Mouse (Mus musculus): ENCODE measurements around the gene Kirrel3. TPM values are rescaled to one million over a fixed set of nuclear protein-coding genes. Genes with fewer than 3 reads are reported as not detected.

Gene Kirrel3
- polyA plus RNA-seq, 1 experiment from 2014 or later: 0.23 TPM

GRCm38 (mm10) chr9:34837700-34838462, 352.2 kb downstream of the Kirrel3 start:
- WGBS (ENCODE audit: insufficient replicate concordance): 41% methylated on average over 10 of the region's 10 CpGs
- no peak for DNase-seq

GRCm38 (mm10) chr9:34843275-34843965, 357.7 kb downstream of the Kirrel3 start:
- no peaks in the 10 kb centered on the region for H3K9me3 ChIP-seq (replicated peaks)
- H3K4me3 ChIP-seq (replicated peaks): no peak overlapping the region
- no peak overlapping the region for H3K9ac ChIP-seq
- no peak overlapping the region for H3K27ac ChIP-seq
- H3K4me2 ChIP-seq: no peak overlapping the region
- 56% methylated on average over 10 of the region's 10 CpGs for WGBS (ENCODE audit: insufficient replicate concordance)
- DNase-seq (no peak), ATAC-seq (ENCODE audit: low read depth) (no peak)
- H3K36me3 ChIP-seq: no peaks in the 10 kb centered on the region
- H3K27me3 ChIP-seq: no peaks in the 10 kb centered on the region
- no peaks in the 10 kb centered on the region for H3K4me1 ChIP-seq (replicated peaks)

More at GRCm38 (mm10) chr9:34837700-34838462, 352.2 kb downstream of the Kirrel3 start:
- no peaks in the 10 kb centered on the region for H3K9me3 ChIP-seq (replicated peaks)
- no peaks in the 10 kb centered on the region for H3K27me3 ChIP-seq
- ATAC-seq (ENCODE audit: low read depth): no peak
- no peak overlapping the region for H3K27ac ChIP-seq
- H3K4me1 ChIP-seq (replicated peaks): no peaks in the 10 kb centered on the region
- H3K4me2 ChIP-seq: no peak overlapping the region
- no peak overlapping the region for H3K4me3 ChIP-seq (replicated peaks)
- no peak overlapping the region for H3K9ac ChIP-seq
- H3K36me3 ChIP-seq: no peaks in the 10 kb centered on the region

DNA sequence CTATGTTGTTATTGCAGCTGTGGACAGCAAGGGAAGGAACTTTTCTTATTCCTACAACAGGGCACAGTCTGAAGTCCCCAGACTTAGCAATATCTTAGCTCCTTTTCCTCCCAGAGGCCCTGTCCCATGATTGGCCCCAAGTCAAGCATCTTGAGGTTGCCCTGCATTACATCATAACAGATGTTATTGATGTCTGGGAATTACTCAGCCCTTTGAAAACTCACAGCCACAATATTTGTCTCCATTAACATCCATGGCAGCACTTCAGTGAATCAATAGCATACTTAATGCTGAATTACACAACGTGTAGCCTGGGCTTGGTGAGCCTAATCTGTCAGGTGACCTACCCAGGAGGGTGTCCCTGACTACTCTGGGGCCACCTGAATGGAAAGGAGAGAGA, 360.7 kb downstream of the Kirrel3 start:
- H3K4me3 ChIP-seq (replicated peaks): no peak overlapping the region
- no peak overlapping the region for H3K9ac ChIP-seq
- H3K27me3 ChIP-seq: no peaks in the 10 kb centered on the region
- DNase-seq (no peak), ATAC-seq (ENCODE audit: low read depth) (no peak)
- H3K4me1 ChIP-seq (replicated peaks): no peaks in the 10 kb centered on the region
- WGBS (ENCODE audit: insufficient replicate concordance): 21% methylated on average over 1 of the region's 1 CpGs
- H3K9me3 ChIP-seq (replicated peaks): no peaks in the 10 kb centered on the region
- H3K4me2 ChIP-seq: no peak overlapping the region
- H3K27ac ChIP-seq: no peak overlapping the region
- H3K36me3 ChIP-seq: no peaks in the 10 kb centered on the region

DNA sequence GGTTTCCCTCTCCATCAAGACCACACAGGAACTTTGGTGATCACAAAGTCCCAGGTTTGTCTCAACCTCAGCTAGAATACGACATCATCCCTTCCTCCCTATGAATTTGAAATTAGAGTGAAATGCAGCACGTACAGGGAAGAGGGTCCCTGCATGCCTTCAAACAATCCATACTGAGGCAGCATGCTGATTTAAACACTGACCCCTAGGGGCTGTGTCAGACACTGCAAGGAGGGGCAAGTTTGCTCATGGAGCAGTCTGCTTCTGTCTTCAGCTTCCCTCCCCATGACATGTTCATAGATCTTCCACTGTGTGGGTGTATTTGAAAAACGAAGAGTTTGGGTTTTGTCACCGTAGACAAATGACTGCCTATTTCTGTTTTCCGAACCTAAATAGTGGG, 362.0 kb downstream of the Kirrel3 start:
- Histone ChIP-seq H3K9ac (no peak overlapping the region), H3K4me2 (no peak overlapping the region), H3K4me1 (replicated peaks) (no peaks in the 10 kb centered on the region), H3K27me3 (no peaks in the 10 kb centered on the region), H3K36me3 (no peaks in the 10 kb centered on the region), H3K27ac (no peak overlapping the region), H3K9me3 (replicated peaks) (no peaks in the 10 kb centered on the region), H3K4me3 (replicated peaks) (no peak overlapping the region)
- WGBS (ENCODE audit: insufficient replicate concordance): 40% methylated on average over 5 of the region's 5 CpGs
- DNase-seq (no peak), ATAC-seq (ENCODE audit: low read depth) (no peak)

DNA sequence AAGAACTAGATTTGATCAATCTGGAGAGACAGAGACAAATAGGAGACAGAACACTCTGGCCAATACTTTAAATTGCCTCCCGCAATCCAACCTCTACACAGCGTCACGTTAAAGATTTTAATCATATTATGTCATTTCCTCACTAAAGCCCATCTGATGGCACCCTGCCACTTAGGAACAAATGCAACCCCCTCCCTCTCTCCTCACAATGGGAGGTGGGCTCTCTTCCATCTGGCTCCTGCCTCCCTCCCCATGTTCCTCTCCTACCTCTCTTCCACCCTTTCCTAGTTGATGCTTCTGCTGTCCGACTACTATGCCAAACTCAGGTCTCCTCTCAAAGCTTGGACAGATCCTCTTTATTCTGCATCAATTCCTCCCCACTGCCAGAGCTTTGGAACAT, 365.4 kb downstream of the Kirrel3 start:
- Histone ChIP-seq H3K27me3 (no peaks in the 10 kb centered on the region), H3K4me2 (no peak overlapping the region), H3K9ac (no peak overlapping the region), H3K9me3 (replicated peaks) (no peaks in the 10 kb centered on the region), H3K36me3 (no peaks in the 10 kb centered on the region), H3K4me1 (replicated peaks) (no peaks in the 10 kb centered on the region), H3K27ac (no peak overlapping the region), H3K4me3 (replicated peaks) (no peak overlapping the region)
- DNase-seq (no peak), ATAC-seq (ENCODE audit: low read depth) (no peak)
- 69% methylated on average over 4 of the region's 4 CpGs for whole genome bisulfite sequencing (ENCODE audit: insufficient replicate concordance)

DNA sequence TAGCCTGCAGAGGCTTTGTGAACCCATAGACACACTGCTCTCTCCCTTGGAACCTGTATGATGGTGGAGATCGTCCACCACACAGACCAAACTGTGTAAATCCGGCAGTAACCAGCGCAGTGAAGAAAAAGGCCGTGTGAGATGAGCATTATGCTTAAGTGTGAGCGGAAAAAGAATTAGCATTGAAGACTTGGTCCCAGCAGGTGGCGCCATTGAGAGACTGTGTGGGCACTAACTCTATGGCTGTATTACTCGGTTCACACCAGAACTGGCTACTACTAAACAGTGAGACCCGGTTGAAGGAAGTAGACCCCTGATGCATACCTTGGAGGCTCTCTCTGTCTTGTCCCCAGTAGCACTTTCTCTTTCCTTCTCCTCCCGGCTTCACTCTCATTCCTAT, 371.9 kb downstream of the Kirrel3 start:
- no peak overlapping the region for H3K4me2 ChIP-seq
- ATAC-seq (ENCODE audit: low read depth): no peak
- no peaks in the 10 kb centered on the region for H3K4me1 ChIP-seq (replicated peaks)
- H3K27ac ChIP-seq: no peak overlapping the region
- WGBS (ENCODE audit: insufficient replicate concordance): 50% methylated on average over 9 of the region's 9 CpGs
- no peaks in the 10 kb centered on the region for H3K27me3 ChIP-seq
- no peaks in the 10 kb centered on the region for H3K9me3 ChIP-seq (replicated peaks)
- H3K4me3 ChIP-seq (replicated peaks): no peak overlapping the region
- DNase-seq: no peak
- H3K9ac ChIP-seq: no peak overlapping the region
- H3K36me3 ChIP-seq: no peaks in the 10 kb centered on the region

- ATAC-seq (ENCODE audit: low read depth) (no peak), DNase-seq (no peak)
- H3K9me3 ChIP-seq (replicated peaks): no peaks in the 10 kb centered on the region
- H3K4me1 ChIP-seq (replicated peaks): no peaks in the 10 kb centered on the region
- no peak overlapping the region for H3K4me2 ChIP-seq
- no peaks in the 10 kb centered on the region for H3K36me3 ChIP-seq
- H3K27me3 ChIP-seq: no peaks in the 10 kb centered on the region
- WGBS (ENCODE audit: insufficient replicate concordance): 75% methylated on average over 10 of the region's 10 CpGs
- H3K9ac ChIP-seq: no peak overlapping the region
- no peak overlapping the region for H3K27ac ChIP-seq
- H3K4me3 ChIP-seq (replicated peaks): no peak overlapping the region
These were observed 372.4 kb downstream of the Kirrel3 start for GRCm38 (mm10) chr9:34858071-34858470.

- Histone ChIP-seq H3K4me3 (replicated peaks) (no peak overlapping the region), H3K9ac (no peak overlapping the region), H3K27ac (no peak overlapping the region), H3K27me3 (no peaks in the 10 kb centered on the region), H3K4me2 (no peak overlapping the region), H3K4me1 (replicated peaks) (no peaks in the 10 kb centered on the region), H3K36me3 (no peaks in the 10 kb centered on the region), H3K9me3 (replicated peaks) (no peaks in the 10 kb centered on the region)
- no peak for ATAC-seq (ENCODE audit: low read depth)
- WGBS (ENCODE audit: insufficient replicate concordance): 27% methylated on average over 4 of the region's 4 CpGs
- no peak for DNase-seq
These were observed 375.2 kb downstream of the Kirrel3 start for GRCm38 (mm10) chr9:34860934-34861333.

DNA sequence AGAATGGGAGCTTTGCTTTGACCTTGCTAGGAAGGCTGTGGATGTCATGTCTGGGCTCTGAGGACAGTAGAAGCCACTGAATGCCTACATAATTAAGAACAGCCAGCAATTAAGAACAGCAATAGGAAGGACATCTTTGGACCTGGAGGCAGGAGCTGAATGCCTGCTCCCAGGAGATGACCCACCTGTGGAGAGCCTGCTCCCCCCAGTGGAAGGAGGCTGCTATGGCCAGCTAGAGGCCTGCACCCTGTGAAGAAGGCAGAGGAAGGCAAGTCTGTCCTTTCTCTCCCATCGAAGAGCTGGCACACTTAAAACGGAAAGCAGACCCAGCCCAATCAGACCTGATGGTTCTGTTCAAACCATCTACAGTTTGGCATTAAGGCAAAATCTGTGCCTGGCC, 376.1 kb downstream of the Kirrel3 start:
- WGBS (ENCODE audit: insufficient replicate concordance): 33% methylated on average over 2 of the region's 2 CpGs
- Histone ChIP-seq H3K9me3 (replicated peaks) (no peaks in the 10 kb centered on the region), H3K4me2 (no peak overlapping the region), H3K4me1 (replicated peaks) (no peaks in the 10 kb centered on the region), H3K36me3 (no peaks in the 10 kb centered on the region), H3K9ac (no peak overlapping the region), H3K27ac (no peak overlapping the region), H3K27me3 (no peaks in the 10 kb centered on the region), H3K4me3 (replicated peaks) (no peak overlapping the region)
- no peak for DNase-seq
- ATAC-seq (ENCODE audit: low read depth): no peak

GRCm38 (mm10) chr9:34865606-34866005, 379.9 kb downstream of the Kirrel3 start:
- no peak overlapping the region for H3K9ac ChIP-seq
- ATAC-seq (ENCODE audit: low read depth) (no peak), DNase-seq (no peak)
- no peak overlapping the region for H3K4me3 ChIP-seq (replicated peaks)
- H3K36me3 ChIP-seq: no peaks in the 10 kb centered on the region
- WGBS (ENCODE audit: insufficient replicate concordance): 58% methylated on average over 6 of the region's 6 CpGs
- no peak overlapping the region for H3K4me2 ChIP-seq
- no peaks in the 10 kb centered on the region for H3K27me3 ChIP-seq
- no peaks in the 10 kb centered on the region for H3K4me1 ChIP-seq (replicated peaks)
- H3K27ac ChIP-seq: no peak overlapping the region
- H3K9me3 ChIP-seq (replicated peaks): no peaks in the 10 kb centered on the region

- no peak for DNase-seq
- 45% methylated on average over 15 of the region's 15 CpGs for WGBS (ENCODE audit: insufficient replicate concordance)
- H3K4me3 ChIP-seq (replicated peaks): no peak overlapping the region
These were observed 385.7 kb downstream of the Kirrel3 start for GRCm38 (mm10) chr9:34871316-34871966.

More at GRCm38 (mm10) chr9:34871316-34871966, 385.7 kb downstream of the Kirrel3 start:
- Histone ChIP-seq H3K27ac (no peak overlapping the region), H3K4me1 (replicated peaks) (no peaks in the 10 kb centered on the region), H3K9me3 (replicated peaks) (no peaks in the 10 kb centered on the region), H3K9ac (no peak overlapping the region), H3K36me3 (no peaks in the 10 kb centered on the region), H3K4me2 (no peak overlapping the region), H3K27me3 (no peaks in the 10 kb centered on the region)
- ATAC-seq (ENCODE audit: low read depth): no peak

Measured in liver, embryonic 13.5 days (tissue).